In genomic region chr9:60195502-60195901, GRCm38 (mm10) we compare ENCODE assay signal across 12 mouse cellular contexts.
A peak's percentile ranks its signal among the peaks of the same experiment; 100 is the strongest.
DNase-seq lines count a peak whose midpoint lies in the region; ATAC-seq lines count a peak whose summit lies in the region.
"Had no signal": no experiment of that assay in that cellular context is flagged by ENCODE, and none has a peak within 500 bp of the region (broad histone marks: within the 10 kb centered on the region; RNA-seq: fewer than 3 reads in every experiment).

No protein-coding gene starts in this region.

- H3K36me3 ChIP-seq in kidney, embryonic 16.5 days (ENCODE audit: insufficient read depth, low read length), result no peaks in the 10 kb centered on the region
- H3K36me3 ChIP-seq: forebrain, embryonic 15.5 days had no signal

- no peak overlapping the region for H3K9ac ChIP-seq in kidney, embryonic 16.5 days (replicated peaks; ENCODE audit: low read length)
- H3K9ac ChIP-seq: forebrain, embryonic 15.5 days had no signal

- peak; percentile 24 for DNase-seq in kidney, postnatal 10 days
- peak; percentile 4 for DNase-seq in thymus, postnatal 0 days (ENCODE audit: low spot score)
- DNase-seq in thymus, postnatal 36 days, result no peak
- DNase-seq in ZHBTc4 (ENCODE audit: low read depth, low spot score) (peak; percentile 59), adipocyte (ENCODE audit: low spot score) (no peak)
- DNase-seq in urinary bladder, postnatal 10 days (ENCODE audit: low spot score), result no peak
- DNase-seq: adrenal gland, postnatal 14 days; heart, postnatal 10 days; layer of hippocampus, adult 9-11 months had no signal

- WGBS in kidney, embryonic 16.5 days, result 95% methylated on average over 2 of the region's 2 CpGs

- no peak for ATAC-seq in kidney, embryonic 16.5 days (ENCODE audit: low FRiP score, low TSS enrichment)
- ATAC-seq: forebrain, embryonic 15.5 days had no signal

- H3K9me3 ChIP-seq in kidney, embryonic 16.5 days (ENCODE audit: low read length), result peaks cover 5% of the 10 kb centered on the region; the same call in 1 of the 2 replicates
- H3K9me3 ChIP-seq: forebrain, embryonic 15.5 days had no signal

- H3K27me3 ChIP-seq in kidney, embryonic 16.5 days (ENCODE audit: insufficient read depth, low read length), result no peaks in the 10 kb centered on the region
- H3K27me3 ChIP-seq: forebrain, embryonic 15.5 days had no signal

- H3K27ac ChIP-seq in kidney, embryonic 16.5 days (ENCODE audit: low read length), result no peak overlapping the region
- H3K27ac ChIP-seq: forebrain, embryonic 15.5 days had no signal

- no peak overlapping the region for H3K4me2 ChIP-seq in kidney, embryonic 16.5 days (replicated peaks; ENCODE audit: low read depth, low read length)
- H3K4me2 ChIP-seq: forebrain, embryonic 15.5 days had no signal

- no peak overlapping the region for H3K4me3 ChIP-seq in kidney, embryonic 16.5 days (ENCODE audit: low read length)
- H3K4me3 ChIP-seq: forebrain, embryonic 15.5 days; myocyte had no signal

- H3K4me1 ChIP-seq in kidney, embryonic 16.5 days (ENCODE audit: insufficient read depth, low read length), result peaks cover 4% of the 10 kb centered on the region
- H3K4me1 ChIP-seq: forebrain, embryonic 15.5 days had no signal

Comparison
In these comparisons a context has a peak if more than half of its experiments do, and no peak if none do; other contexts are left out.
1. DNase-seq: peak in kidney, postnatal 10 days (single experiment), thymus, postnatal 0 days (single experiment) and ZHBTc4 (single experiment); none in thymus, postnatal 36 days (0 of 2), adipocyte (single experiment) and urinary bladder, postnatal 10 days (single experiment).